Mouse (Mus musculus): Measurements from ENCODE around the gene Eno3. TPM values are rescaled to one million over a fixed set of nuclear protein-coding genes. Genes with fewer than 3 reads are reported as not detected.
A peak's percentile ranks its signal among the peaks of the same experiment; 100 is the strongest.

Gene Eno3
- polyA plus RNA-seq, 1 experiment from 2014 or later = 7.8 TPM

DNA sequence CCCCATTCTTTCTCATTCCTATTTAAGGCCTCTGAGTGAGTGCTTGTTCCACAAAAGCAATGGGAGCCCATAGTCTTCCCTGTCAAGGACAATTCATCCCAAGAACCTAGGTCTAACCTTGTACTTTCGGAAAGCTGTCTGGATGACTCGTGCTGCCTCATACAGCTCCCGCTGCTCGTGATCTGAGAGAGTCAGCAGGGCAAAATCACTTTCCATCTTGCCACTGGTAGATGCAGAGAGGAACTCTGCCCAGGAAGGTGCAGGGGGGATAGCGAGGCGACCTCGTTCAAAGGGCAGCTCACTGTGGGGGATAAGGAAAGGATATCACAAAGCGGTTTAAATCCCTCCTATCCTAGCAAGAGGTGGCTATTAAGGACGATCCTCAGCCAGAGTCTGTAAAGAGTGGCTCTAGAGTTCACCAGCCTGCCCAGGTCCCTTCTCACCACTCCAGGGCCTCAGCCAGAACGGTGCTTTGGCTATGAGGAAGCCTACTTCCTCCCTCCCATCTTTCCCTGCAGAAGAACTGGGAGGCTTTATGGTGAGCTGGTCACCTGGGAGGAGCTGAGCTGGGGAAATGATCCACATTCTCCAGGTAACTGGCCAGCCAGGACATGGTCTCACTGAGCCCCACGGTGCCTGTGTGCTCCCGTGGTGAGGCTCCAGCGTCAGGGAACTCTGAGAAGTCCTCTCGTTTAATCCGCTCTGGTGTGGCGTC, 14.5 kb downstream of the Eno3 start:
- Histone ChIP-seq H3K4me3 (replicated peaks; ENCODE audit: low read length) (peak overlapping the region; percentile 71; the same call in 1 of the 2 replicates), H3K36me3 (replicated peaks; ENCODE audit: control insufficient read depth, insufficient read depth) (peaks cover 50% of the 10 kb centered on the region), H3K27me3 (ENCODE audit: control insufficient read depth, insufficient read depth, low read length) (no peaks in the 10 kb centered on the region), H3K9me3 (ENCODE audit: control insufficient read depth, low read length) (no peaks in the 10 kb centered on the region), H3K27ac (no peak overlapping the region), H3K4me1 (replicated peaks; ENCODE audit: control insufficient read depth, insufficient read depth, low read length) (peaks cover 22% of the 10 kb centered on the region), H3K9ac (peak overlapping the region; percentile 85; the same call in 1 of the 2 replicates), H3K4me2 (replicated peaks) (no peak overlapping the region)
- no peak for DNase-seq (ENCODE audit: low spot score)
- ATAC-seq (ENCODE audit: low FRiP score) = no peak
- 82% methylated on average over 16 of the region's 16 CpGs for WGBS

DNA sequence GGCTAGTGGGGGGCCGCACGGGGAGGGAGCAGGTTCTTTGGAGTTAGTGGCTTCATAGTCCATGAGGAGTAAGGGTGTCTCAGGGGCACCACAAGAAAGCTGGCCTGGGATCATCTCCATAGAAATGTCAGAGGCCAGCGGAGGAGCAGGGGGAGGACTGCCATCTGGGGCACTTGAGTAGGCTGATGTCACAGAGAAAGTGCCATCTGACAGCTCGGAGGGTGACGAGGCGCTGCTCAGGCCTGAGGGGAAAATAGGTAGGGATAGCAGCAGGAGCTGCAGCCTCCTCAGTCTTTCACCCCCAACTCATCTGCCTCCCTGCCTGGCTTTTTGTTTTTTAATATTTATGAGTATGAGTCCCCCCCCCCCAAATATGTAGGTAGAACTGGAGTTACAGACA, 17.0 kb downstream of the Eno3 start:
- Histone ChIP-seq H3K9ac (no peak overlapping the region), H3K9me3 (ENCODE audit: control insufficient read depth, low read length) (no peaks in the 10 kb centered on the region), H3K4me3 (replicated peaks; ENCODE audit: low read length) (no peak overlapping the region), H3K27ac (no peak overlapping the region), H3K4me2 (replicated peaks) (no peak overlapping the region), H3K27me3 (ENCODE audit: control insufficient read depth, insufficient read depth, low read length) (no peaks in the 10 kb centered on the region), H3K36me3 (replicated peaks; ENCODE audit: control insufficient read depth, insufficient read depth) (peaks cover 69% of the 10 kb centered on the region), H3K4me1 (replicated peaks; ENCODE audit: control insufficient read depth, insufficient read depth, low read length) (peaks cover 14% of the 10 kb centered on the region)
- WGBS = 51% methylated on average over 6 of the region's 6 CpGs
- DNase-seq (ENCODE audit: low spot score) (no peak), ATAC-seq (ENCODE audit: low FRiP score) (no peak)

- H3K27me3 ChIP-seq (ENCODE audit: control insufficient read depth, insufficient read depth, low read length) = no peaks in the 10 kb centered on the region
These were observed 17.5 kb downstream of the Eno3 start for GRCm38 (mm10) chr11:70674501-70674900.

GRCm38 (mm10) chr11:70678092-70678491, 21.1 kb downstream of the Eno3 start:
- DNase-seq (ENCODE audit: low spot score) = no peak
- Histone ChIP-seq H3K4me3 (replicated peaks; ENCODE audit: low read length) (no peak overlapping the region), H3K9me3 (ENCODE audit: control insufficient read depth, low read length) (no peaks in the 10 kb centered on the region), H3K27me3 (ENCODE audit: control insufficient read depth, insufficient read depth, low read length) (no peaks in the 10 kb centered on the region), H3K27ac (no peak overlapping the region), H3K9ac (no peak overlapping the region), H3K4me1 (replicated peaks; ENCODE audit: control insufficient read depth, insufficient read depth, low read length) (peaks cover 8% of the 10 kb centered on the region; the same call in 1 of the 2 replicates), H3K4me2 (replicated peaks) (no peak overlapping the region), H3K36me3 (replicated peaks; ENCODE audit: control insufficient read depth, insufficient read depth) (peaks cover 82% of the 10 kb centered on the region)
- WGBS = 83% methylated on average over 9 of the region's 9 CpGs
- no peak for ATAC-seq (ENCODE audit: low FRiP score)

More at GRCm38 (mm10) chr11:70674501-70674900, 17.5 kb downstream of the Eno3 start:
- no peaks in the 10 kb centered on the region for H3K9me3 ChIP-seq (ENCODE audit: control insufficient read depth, low read length)
- no peak overlapping the region for H3K4me2 ChIP-seq (replicated peaks)
- DNase-seq (ENCODE audit: low spot score) (no peak), ATAC-seq (ENCODE audit: low FRiP score) (no peak)
- WGBS = 71% methylated on average over 11 of the region's 11 CpGs
- no peak overlapping the region for H3K4me3 ChIP-seq (replicated peaks; ENCODE audit: low read length)
- no peak overlapping the region for H3K27ac ChIP-seq
- peaks cover 14% of the 10 kb centered on the region for H3K4me1 ChIP-seq (replicated peaks; ENCODE audit: control insufficient read depth, insufficient read depth, low read length)
- H3K36me3 ChIP-seq (replicated peaks; ENCODE audit: control insufficient read depth, insufficient read depth) = peaks cover 74% of the 10 kb centered on the region
- H3K9ac ChIP-seq = no peak overlapping the region

DNA sequence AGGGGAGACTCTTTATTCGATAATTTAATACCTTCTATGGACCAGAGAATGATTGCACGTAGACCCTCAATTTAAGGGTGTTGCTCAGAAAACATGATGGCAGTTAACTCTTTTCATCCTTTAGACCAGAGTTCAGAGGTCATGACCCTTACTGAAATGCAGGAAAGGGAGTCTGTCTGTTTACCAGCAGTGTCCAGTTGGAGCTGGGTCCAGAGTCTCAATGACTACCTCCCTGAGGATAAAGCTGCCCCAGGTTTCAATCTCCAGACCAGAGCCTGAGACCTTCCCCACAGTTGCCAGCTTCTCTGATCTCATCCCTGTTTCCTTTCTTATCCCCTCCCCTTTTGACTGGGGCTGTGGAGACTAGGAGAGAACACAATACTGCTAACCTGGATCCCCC, 21.6 kb downstream of the Eno3 start:
- H3K4me1 ChIP-seq (replicated peaks; ENCODE audit: control insufficient read depth, insufficient read depth, low read length) = peaks cover 8% of the 10 kb centered on the region; the same call in 1 of the 2 replicates
- ATAC-seq (ENCODE audit: low FRiP score) = no peak

DNA sequence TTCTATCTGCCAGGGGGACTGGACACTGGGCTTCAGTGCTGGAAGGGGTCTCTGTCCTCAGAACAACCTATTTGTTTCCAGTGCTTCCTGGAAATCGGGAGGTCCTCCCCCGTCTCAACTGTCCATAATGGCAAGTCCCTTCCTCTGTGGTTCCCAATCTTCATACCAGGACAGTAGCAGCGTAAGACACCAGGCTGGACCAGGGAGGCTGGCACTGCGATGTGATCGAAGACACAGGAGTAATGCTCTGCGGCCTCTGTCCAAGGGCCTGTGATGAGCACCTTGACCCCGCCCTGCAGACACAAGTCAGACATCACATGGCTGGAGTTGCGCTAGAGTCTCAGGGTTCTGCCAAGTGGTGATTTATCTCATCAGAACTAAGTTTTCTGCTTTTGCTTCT, 22.4 kb downstream of the Eno3 start:
- peaks cover 8% of the 10 kb centered on the region; the same call in 1 of the 2 replicates for H3K4me1 ChIP-seq (replicated peaks; ENCODE audit: control insufficient read depth, insufficient read depth, low read length)

More for the DNA sequence above, 21.6 kb downstream of the Eno3 start:
- H3K27me3 ChIP-seq (ENCODE audit: control insufficient read depth, insufficient read depth, low read length) = no peaks in the 10 kb centered on the region
- H3K27ac ChIP-seq = no peak overlapping the region
- H3K4me2 ChIP-seq (replicated peaks) = no peak overlapping the region
- no peak overlapping the region for H3K4me3 ChIP-seq (replicated peaks; ENCODE audit: low read length)
- DNase-seq (ENCODE audit: low spot score) = no peak
- no peak overlapping the region for H3K9ac ChIP-seq
- WGBS = 72% methylated on average over 2 of the region's 2 CpGs
- peaks cover 82% of the 10 kb centered on the region for H3K36me3 ChIP-seq (replicated peaks; ENCODE audit: control insufficient read depth, insufficient read depth)
- no peaks in the 10 kb centered on the region for H3K9me3 ChIP-seq (ENCODE audit: control insufficient read depth, low read length)

DNA sequence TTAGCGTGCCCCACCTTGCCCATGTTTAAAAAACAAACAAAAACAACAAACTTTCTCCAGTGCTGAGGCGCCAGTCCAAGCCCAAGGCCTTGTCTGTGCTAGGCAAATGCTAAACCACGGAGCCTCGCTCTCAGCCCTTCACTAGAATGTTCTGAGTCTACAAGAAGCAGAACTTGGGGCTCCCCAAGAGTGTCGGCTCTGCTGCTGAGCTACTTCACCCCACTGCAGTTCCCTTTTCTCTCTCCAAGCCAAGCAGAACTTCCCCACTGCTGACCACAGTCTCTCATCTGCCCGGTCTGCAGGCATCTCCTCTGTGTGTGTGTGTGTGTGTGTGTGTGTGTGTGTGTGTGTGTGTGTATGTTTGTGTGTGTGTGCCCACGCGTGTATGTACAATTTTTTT, 22.9 kb downstream of the Eno3 start:
- Histone ChIP-seq H3K4me3 (replicated peaks; ENCODE audit: low read length) (no peak overlapping the region), H3K9ac (no peak overlapping the region), H3K27me3 (ENCODE audit: control insufficient read depth, insufficient read depth, low read length) (no peaks in the 10 kb centered on the region), H3K9me3 (ENCODE audit: control insufficient read depth, low read length) (no peaks in the 10 kb centered on the region), H3K27ac (no peak overlapping the region), H3K36me3 (replicated peaks; ENCODE audit: control insufficient read depth, insufficient read depth) (peaks cover 83% of the 10 kb centered on the region), H3K4me2 (replicated peaks) (no peak overlapping the region), H3K4me1 (replicated peaks; ENCODE audit: control insufficient read depth, insufficient read depth, low read length) (peaks cover 8% of the 10 kb centered on the region; the same call in 1 of the 2 replicates)
- no peak for DNase-seq (ENCODE audit: low spot score)
- WGBS = 94% methylated on average over 7 of the region's 8 CpGs
- no peak for ATAC-seq (ENCODE audit: low FRiP score)

More for the DNA sequence above, 22.4 kb downstream of the Eno3 start:
- no peak overlapping the region for H3K4me2 ChIP-seq (replicated peaks)
- H3K27me3 ChIP-seq (ENCODE audit: control insufficient read depth, insufficient read depth, low read length) = no peaks in the 10 kb centered on the region
- DNase-seq (ENCODE audit: low spot score) = no peak
- H3K36me3 ChIP-seq (replicated peaks; ENCODE audit: control insufficient read depth, insufficient read depth) = peaks cover 84% of the 10 kb centered on the region
- H3K9ac ChIP-seq = no peak overlapping the region
- WGBS = 98% methylated on average over 8 of the region's 8 CpGs
- H3K4me3 ChIP-seq (replicated peaks; ENCODE audit: low read length) = no peak overlapping the region
- H3K27ac ChIP-seq = no peak overlapping the region
- ATAC-seq (ENCODE audit: low FRiP score) = no peak
- no peaks in the 10 kb centered on the region for H3K9me3 ChIP-seq (ENCODE audit: control insufficient read depth, low read length)

- Histone ChIP-seq H3K27me3 (ENCODE audit: control insufficient read depth, insufficient read depth, low read length) (no peaks in the 10 kb centered on the region), H3K36me3 (replicated peaks; ENCODE audit: control insufficient read depth, insufficient read depth) (peaks cover 78% of the 10 kb centered on the region), H3K27ac (no peak overlapping the region), H3K4me1 (replicated peaks; ENCODE audit: control insufficient read depth, insufficient read depth, low read length) (peaks cover 8% of the 10 kb centered on the region; the same call in 1 of the 2 replicates), H3K9me3 (ENCODE audit: control insufficient read depth, low read length) (no peaks in the 10 kb centered on the region), H3K4me2 (replicated peaks) (no peak overlapping the region), H3K9ac (0 out of 2 replicates have a peak overlapping the region, but pooled peaks have one; percentile 12), H3K4me3 (replicated peaks; ENCODE audit: low read length) (no peak overlapping the region)
- DNase-seq (ENCODE audit: low spot score) (no peak), ATAC-seq (ENCODE audit: low FRiP score) (no peak)
- WGBS = 73% methylated on average over 12 of the region's 12 CpGs
These were observed 24.2 kb downstream of the Eno3 start for GRCm38 (mm10) chr11:70681170-70681569.

DNA sequence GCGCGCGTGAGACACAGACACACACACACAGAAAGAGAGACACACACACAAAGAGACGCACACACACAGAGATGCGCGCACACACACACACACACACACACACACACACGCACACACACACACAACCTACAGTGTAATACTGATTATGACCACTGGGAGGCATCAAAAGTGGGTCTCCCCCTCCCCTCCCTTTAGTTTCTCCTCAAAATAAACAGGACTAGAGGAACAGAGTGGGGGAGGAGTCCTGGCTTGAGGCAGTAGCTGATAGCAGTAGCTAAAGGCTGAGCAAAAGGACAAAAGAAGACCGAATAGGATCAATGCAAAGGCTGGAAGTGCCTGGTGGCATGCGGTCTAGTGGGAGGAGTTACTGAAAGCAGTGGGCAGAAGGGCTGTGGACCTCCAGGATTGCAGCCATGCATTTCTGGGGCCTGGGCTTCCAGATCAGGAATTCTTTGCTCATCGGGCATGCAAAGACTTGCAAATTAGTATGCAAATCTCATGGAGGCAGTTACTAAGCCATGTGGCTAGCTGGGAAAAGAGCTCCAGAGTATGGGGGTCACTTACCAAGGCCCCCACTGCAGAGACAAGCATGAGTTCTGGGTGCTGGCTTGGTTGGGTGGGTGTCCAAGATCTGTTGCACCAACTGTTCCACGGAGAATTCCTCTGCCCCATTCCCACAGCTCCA, 25.0 kb downstream of the Eno3 start:
- no peaks in the 10 kb centered on the region for H3K9me3 ChIP-seq (ENCODE audit: control insufficient read depth, low read length)
- peak overlapping the region; percentile 33; the same call in 1 of the 2 replicates for H3K27ac ChIP-seq
- DNase-seq (ENCODE audit: low spot score) (peak; percentile 65), ATAC-seq (ENCODE audit: low FRiP score) (peak; percentile 55; the same call in 1 of the 2 replicates)
- H3K4me3 ChIP-seq (replicated peaks; ENCODE audit: low read length) = no peak overlapping the region
- H3K27me3 ChIP-seq (ENCODE audit: control insufficient read depth, insufficient read depth, low read length) = no peaks in the 10 kb centered on the region
- peaks cover 69% of the 10 kb centered on the region for H3K36me3 ChIP-seq (replicated peaks; ENCODE audit: control insufficient read depth, insufficient read depth)
- peak overlapping the region; percentile 4; the same call in 1 of the 2 replicates for H3K9ac ChIP-seq
- WGBS = 12% methylated on average over 11 of the region's 11 CpGs
- 0 out of 2 replicates have a peak overlapping the region, but pooled peaks have one; percentile 1 for H3K4me2 ChIP-seq (replicated peaks)
- H3K4me1 ChIP-seq (replicated peaks; ENCODE audit: control insufficient read depth, insufficient read depth, low read length) = peaks cover 16% of the 10 kb centered on the region

Data from hindbrain, embryonic 14.5 days (tissue).